Mouse (Mus musculus) thymus, adult 2 months (tissue): ENCODE measurements around the gene Irf2bpl.

ENCODE experiments used
- CTCF ChIP-seq: fragments of 200-500 bp; IDR thresholded peaks from 2 replicates; pipeline ENCODE4 v1.5.1; 2012; ENCODE audit warnings: mild to moderate bottlenecking, control low read depth, low read length, moderate library complexity, borderline replicate concordance; ENCODE audit not compliant: control insufficient read depth, poor library complexity, insufficient read depth; ENCODE audit errors: extremely low read depth
- POLR2A ChIP-seq: fragments of 200-500 bp; IDR thresholded peaks from 2 replicates; pipeline ENCODE4 v1.6.1; 2012; ENCODE audit warnings: mild to moderate bottlenecking, low read length, control low read depth, moderate library complexity; ENCODE audit not compliant: control insufficient read depth, poor library complexity, insufficient read depth; ENCODE audit errors: extremely low read depth

DNA sequence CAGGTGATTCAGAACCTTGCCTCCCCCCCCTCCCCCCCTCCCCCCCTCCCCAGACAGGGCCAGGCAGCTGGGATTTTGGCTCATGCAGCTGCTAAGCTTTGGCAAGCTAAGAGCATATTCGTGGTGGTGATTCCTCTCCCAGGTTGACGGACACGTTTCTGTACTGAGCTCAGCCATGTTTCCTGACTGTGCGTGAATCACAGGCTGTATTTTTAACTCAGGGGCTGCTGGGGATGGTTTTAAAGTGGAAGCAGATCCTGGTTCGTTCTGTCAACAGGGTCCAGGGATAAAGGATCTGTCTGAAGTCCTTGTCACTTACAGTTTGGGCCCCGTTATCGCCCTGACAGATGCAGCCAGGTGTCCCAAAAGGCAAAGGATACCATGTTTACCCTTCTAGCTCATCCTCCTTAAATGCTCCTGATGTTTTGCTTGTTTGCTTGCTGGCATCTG is 11.9 kb upstream of the Irf2bpl start:
- TF ChIP-seq POLR2A (no peak), CTCF (no peak)
